Mouse (Mus musculus): ENCODE measurements around the gene Ccn5.

DNA sequence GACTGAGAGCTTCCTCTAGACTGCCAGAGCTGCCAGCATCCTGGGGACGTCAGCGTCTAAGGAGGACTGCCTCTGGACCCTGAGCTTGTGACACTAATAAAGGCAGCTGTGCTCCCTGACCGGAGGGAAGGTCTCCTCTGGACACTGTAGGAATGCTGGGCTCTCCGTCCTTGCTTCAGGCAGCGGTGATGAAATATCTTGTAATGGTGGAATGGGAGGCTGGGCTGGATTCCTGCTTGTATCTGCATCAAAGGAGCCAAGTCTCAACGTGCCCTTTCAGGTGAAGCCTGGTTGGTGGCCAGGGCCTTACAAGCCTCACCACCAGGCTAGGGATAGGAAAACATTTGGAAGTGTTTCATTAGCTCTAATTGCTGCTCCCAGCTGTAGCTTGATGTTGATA, 33.6 kb upstream of the Ccn5 start:
- TF ChIP-seq POLR2A (IDR thresholded peaks at IDR 0.05; ENCODE audit: insufficient read depth, low read depth, low read length) (no peak), CTCF (IDR thresholded peaks at IDR 0.05) (no peak)

Measured in heart, adult 2 months (tissue).